Mouse (Mus musculus) liver, adult 2 months (tissue): Measurements from ENCODE around the gene Cisd2.

ENCODE experiments used
- CTCF ChIP-seq: fragments of 200-500 bp; IDR thresholded peaks from 2 replicates; pipeline ENCODE4 v1.5.1; 2011; ENCODE audit warnings: low read depth, low read length, control low read depth
- POLR2A ChIP-seq: fragments of 200-500 bp; IDR thresholded peaks from 2 replicates; pipeline ENCODE4 v1.6.1; 2011; ENCODE audit warnings: low read length, control low read depth; ENCODE audit not compliant: insufficient read depth; ENCODE audit errors: extremely low read depth

DNA sequence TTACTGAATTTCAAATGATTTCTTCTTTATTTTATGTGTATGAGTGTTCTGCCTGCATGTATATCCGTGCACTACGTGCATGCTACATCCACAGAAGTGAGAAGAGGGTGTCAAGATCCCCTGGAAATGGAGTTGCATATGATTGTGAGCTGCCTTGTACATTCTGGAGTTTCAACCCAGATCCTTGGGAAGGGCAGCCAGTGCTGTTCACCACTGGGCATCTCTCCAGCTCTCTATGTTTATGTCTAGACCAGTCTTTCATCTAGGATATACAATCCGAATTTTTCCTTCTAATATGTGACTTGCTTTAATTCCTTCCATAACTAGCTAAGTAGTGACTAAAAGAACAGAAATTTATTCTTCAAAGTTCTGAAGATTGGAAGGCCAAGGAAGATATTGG is 47.9 kb downstream of the Cisd2 start:
- TF ChIP-seq CTCF (no peak), POLR2A (no peak)
